Mouse (Mus musculus) embryonic facial prominence, embryonic 15.5 days (tissue): ENCODE measurements around the gene Mllt1. TPM values are rescaled to one million over a fixed set of nuclear protein-coding genes. Genes with fewer than 3 reads are reported as not detected.
A peak's percentile ranks its signal among the peaks of the same experiment; 100 is the strongest.

Experiments used
- ATAC-seq: fragments of 200-750 bp; cut with Nextera tagmentation; 2 replicates; pipeline ENCODE4 v1.8.0; 2017; ENCODE audit warnings: low read depth, moderate TSS enrichment; ENCODE audit not compliant: insufficient number of reproducible peaks, low FRiP score, low TSS enrichment
- H3K27ac ChIP-seq: fragments of 300-500 bp; sonication (generic); replicated peaks from 2 replicates; pipeline ENCODE4 v1.5.1; 2015; ENCODE audit warnings: mild to moderate bottlenecking, inconsistent platforms
- H3K27me3 ChIP-seq: fragments of 300-500 bp; sonication (generic); 2 replicates; pipeline ENCODE4 v1.6.1; 2015; ENCODE audit warnings: inconsistent platforms
- H3K36me3 ChIP-seq: fragments of 300-500 bp; sonication (generic); 2 replicates; pipeline ENCODE4 v1.6.1; 2015; ENCODE audit warnings: mild to moderate bottlenecking, inconsistent platforms
- H3K4me1 ChIP-seq: fragments of 300-500 bp; sonication (generic); 2 replicates; pipeline ENCODE4 v1.6.1; 2015; ENCODE audit warnings: inconsistent platforms
- H3K4me2 ChIP-seq: fragments of 300-500 bp; sonication (generic); replicated peaks from 2 replicates; pipeline ENCODE4 v1.6.1; 2015; ENCODE audit warnings: mild to moderate bottlenecking, inconsistent platforms
- H3K4me3 ChIP-seq: fragments of 300-500 bp; sonication (generic); replicated peaks from 2 replicates; pipeline ENCODE4 v1.5.1; 2015; ENCODE audit warnings: mild to moderate bottlenecking, inconsistent platforms
- H3K9ac ChIP-seq: fragments of 300-500 bp; sonication (generic); 2 replicates; pipeline ENCODE4 v1.6.1; 2015; ENCODE audit warnings: inconsistent platforms
- H3K9me3 ChIP-seq: fragments of 300-500 bp; sonication (generic); replicated peaks from 2 replicates; pipeline ENCODE4 v1.6.1; 2016; ENCODE audit warnings: inconsistent platforms
- WGBS: fragments of 180-500 bp; shearing (Covaris S2); methylation state at CpG from one replicate; pipeline ENCODE4 v1.1.7; 2015; 5-methylcytosine and 5-hydroxymethylcytosine counted together
- polyA plus RNA-seq: library from polyadenylated mRNA; unstranded; fragments of >200 nt; fragmentation: Nextera tagmentation; extraction: Ambion mirVana; gene quantifications from 2 replicates; pipeline ENCODE4 v1.2.1, GENCODE M21; 2015

Mllt1 gene
- polyA plus RNA-seq, 1 experiment from 2014 or later = 56.9 TPM

DNA sequence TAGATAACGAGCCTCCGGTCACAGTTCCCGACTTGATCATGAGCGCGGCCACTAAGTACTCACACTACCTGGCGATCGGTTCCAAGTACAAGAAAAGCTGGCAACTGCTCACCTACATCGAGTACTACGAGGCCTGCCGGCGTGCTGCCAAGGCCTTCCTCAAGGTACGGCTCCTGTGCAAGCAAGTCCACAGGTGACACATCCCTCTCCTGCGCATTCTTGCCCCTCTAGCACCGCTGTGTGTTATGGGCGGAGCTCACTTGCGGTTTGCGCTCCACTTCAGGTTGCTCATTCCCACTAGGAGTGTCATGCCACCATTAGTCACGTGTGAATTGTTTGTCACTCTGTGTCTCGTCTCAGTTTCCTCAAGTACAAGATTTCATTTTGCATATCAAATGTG is 57.8 kb downstream of the Mllt1 start:
- WGBS = 87% methylated on average over 19 of the region's 19 CpGs
- Histone ChIP-seq H3K4me3 (no peak overlapping the region), H3K9me3 (no peaks in the 10 kb centered on the region), H3K4me2 (no peak overlapping the region), H3K4me1 (no peaks in the 10 kb centered on the region), H3K27ac (no peak overlapping the region), H3K36me3 (no peaks in the 10 kb centered on the region), H3K27me3 (no peaks in the 10 kb centered on the region), H3K9ac (no peak overlapping the region)
- no peak for ATAC-seq

DNA sequence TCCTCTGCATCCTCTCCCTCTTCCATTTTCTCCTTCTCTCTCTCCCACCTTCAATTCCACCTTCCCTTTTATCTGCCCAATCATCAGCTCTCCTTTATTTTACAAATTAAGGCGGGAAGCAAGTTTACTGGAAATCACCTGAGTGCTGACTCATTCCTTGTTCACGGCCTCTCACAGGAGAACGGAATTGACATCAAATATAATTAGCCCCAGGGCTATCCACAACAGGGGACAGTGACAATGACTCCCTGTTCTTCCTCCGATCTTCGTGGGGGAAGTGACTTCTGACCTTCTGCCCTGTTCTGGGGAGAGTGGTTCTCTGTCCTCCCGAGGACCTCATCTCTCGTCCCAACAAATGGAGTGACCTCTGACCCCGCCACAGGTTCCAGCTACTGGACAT is 58.2 kb downstream of the Mllt1 start:
- Histone ChIP-seq H3K4me2 (no peak overlapping the region), H3K4me3 (no peak overlapping the region), H3K9ac (no peak overlapping the region), H3K9me3 (no peaks in the 10 kb centered on the region), H3K4me1 (no peaks in the 10 kb centered on the region), H3K27ac (no peak overlapping the region), H3K27me3 (no peaks in the 10 kb centered on the region), H3K36me3 (no peaks in the 10 kb centered on the region)
- WGBS = 41% methylated on average over 8 of the region's 8 CpGs
- ATAC-seq = no peak

DNA sequence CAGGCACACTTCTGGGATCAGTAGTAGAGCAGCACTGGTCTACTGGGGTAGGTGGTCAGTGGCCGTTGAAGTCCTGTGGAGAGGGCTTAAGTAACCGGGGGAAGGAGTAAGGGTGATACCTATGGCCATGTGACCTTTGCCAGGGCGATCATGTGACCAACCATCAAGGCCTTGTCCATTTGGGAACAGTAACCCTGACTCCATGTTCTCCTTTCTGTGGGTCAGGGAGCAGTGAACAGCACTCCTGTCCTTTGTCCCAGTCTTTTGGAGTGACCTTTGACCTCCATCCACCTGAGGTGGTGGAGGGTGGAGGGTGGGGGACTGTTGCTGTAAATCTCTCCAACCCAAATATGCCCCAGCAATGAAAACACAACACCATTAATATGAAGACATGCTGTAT is 58.8 kb downstream of the Mllt1 start:
- Histone ChIP-seq H3K4me1 (no peaks in the 10 kb centered on the region), H3K27me3 (no peaks in the 10 kb centered on the region), H3K4me2 (no peak overlapping the region), H3K27ac (no peak overlapping the region), H3K4me3 (no peak overlapping the region), H3K36me3 (no peaks in the 10 kb centered on the region), H3K9me3 (no peaks in the 10 kb centered on the region), H3K9ac (no peak overlapping the region)
- 0 out of 2 replicates have a peak, but pooled peaks have one; percentile 36 for ATAC-seq
- 80% methylated on average over 3 of the region's 3 CpGs for WGBS

DNA sequence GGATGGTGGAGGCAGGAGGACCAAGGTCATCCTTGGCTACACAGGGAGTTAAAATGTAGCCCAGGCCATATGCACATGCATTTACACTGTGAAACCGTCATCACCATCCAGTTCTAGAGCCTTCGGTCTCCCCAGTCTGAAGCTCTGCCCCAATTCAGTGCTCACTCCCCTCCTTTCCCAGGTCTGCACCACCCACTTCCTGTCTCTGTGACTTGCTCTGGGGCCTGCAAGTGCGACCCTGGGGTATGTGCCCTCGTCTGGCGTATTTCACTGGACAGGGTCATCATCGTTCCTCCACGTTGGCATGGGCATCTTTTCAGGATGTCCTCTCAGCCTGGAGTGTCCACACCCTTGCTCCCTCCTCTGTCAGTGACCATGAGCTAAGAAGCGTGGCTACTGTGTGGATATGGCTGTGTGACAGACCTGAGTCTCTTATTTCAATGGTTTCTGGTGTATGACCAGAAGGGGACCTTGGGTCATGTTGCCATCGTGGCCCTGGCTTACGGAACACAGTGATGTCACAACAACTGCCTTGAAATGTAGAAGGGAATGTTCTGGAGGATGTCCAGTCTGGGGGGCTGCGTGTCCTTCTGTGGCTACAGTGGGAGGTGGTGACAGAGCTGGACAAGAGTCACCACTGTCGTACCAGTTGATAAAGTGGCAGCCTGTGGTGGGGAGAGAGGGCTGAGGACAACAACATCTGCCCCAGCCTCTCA is 60.1 kb downstream of the Mllt1 start, which contains the start of gene 1700061G19Rik:
TSS of gene 1700061G19Rik (plus strand) at position 542 of the 716 bp plus-strand sequence.
- no peaks in the 10 kb centered on the region for H3K27me3 ChIP-seq
- 73% methylated on average over 12 of the region's 12 CpGs for WGBS

DNA sequence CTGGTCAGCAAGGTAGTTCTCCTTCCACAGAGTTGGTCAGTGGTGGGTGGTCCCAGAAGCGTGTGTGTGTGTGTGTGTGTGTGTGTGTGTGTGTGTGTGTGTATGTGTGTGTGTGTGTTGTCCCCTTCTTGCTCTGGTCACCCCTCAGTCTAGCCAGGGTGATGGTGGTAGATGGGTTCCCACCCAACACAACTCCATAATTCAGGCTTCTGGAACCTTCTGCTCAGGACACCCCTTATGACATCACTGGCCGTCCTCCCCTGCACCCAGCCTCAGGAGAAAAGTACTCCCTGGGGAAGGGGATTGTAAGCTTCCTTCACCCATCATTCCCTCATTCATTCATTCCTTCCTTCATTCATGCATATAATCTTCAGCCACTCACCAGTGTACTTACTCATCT is 61.0 kb downstream of the Mllt1 start, which contains the start of gene Acsbg2:
TSS of gene Acsbg2 (minus strand) at position 211 of the 400 bp plus-strand sequence.
- Histone ChIP-seq H3K4me1 (no peaks in the 10 kb centered on the region), H3K27ac (no peak within 1 kb of the TSS), H3K4me3 (no peak within 1 kb of the TSS), H3K9me3 (no peaks in the 10 kb centered on the region), H3K27me3 (no peaks in the 10 kb centered on the region), H3K36me3 (no peaks in the 10 kb centered on the region), H3K4me2 (no peak within 1 kb of the TSS), H3K9ac (no peak within 1 kb of the TSS)
- ATAC-seq = no peak
- WGBS = 73% methylated on average over 2 of the region's 2 CpGs

More for the DNA sequence above, 60.1 kb downstream of the Mllt1 start, which contains the start of gene 1700061G19Rik:
- no peak for ATAC-seq
- Histone ChIP-seq H3K27ac (no peak within 1 kb of the TSS), H3K4me3 (no peak within 1 kb of the TSS), H3K9me3 (no peaks in the 10 kb centered on the region), H3K4me2 (no peak within 1 kb of the TSS), H3K36me3 (no peaks in the 10 kb centered on the region), H3K4me1 (no peaks in the 10 kb centered on the region), H3K9ac (no peak within 1 kb of the TSS)

DNA sequence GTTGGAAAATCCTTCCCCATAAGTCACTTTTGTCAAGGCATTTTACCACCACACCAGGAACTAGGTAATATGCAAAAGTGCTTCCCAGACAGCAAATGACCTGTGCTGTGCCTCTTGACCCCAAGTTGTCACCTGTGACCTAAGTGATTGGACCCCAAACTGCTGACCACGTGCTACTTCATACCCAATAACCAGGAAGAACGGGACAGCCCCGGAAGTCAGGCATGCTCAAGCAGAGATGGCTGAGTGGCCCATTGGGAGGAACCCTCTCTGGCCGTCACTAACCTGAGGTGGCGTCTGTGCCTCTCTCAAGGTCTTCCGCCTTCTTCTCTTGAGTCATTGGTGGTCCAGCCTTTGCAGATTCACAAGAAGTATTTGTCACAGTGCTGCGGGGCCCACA is 62.7 kb downstream of the Mllt1 start:
- Histone ChIP-seq H3K9me3 (no peaks in the 10 kb centered on the region), H3K4me2 (no peak overlapping the region), H3K4me3 (no peak overlapping the region), H3K9ac (no peak overlapping the region), H3K27me3 (no peaks in the 10 kb centered on the region), H3K4me1 (no peaks in the 10 kb centered on the region), H3K27ac (no peak overlapping the region), H3K36me3 (no peaks in the 10 kb centered on the region)
- ATAC-seq = no peak
- WGBS = 81% methylated on average over 7 of the region's 7 CpGs

DNA sequence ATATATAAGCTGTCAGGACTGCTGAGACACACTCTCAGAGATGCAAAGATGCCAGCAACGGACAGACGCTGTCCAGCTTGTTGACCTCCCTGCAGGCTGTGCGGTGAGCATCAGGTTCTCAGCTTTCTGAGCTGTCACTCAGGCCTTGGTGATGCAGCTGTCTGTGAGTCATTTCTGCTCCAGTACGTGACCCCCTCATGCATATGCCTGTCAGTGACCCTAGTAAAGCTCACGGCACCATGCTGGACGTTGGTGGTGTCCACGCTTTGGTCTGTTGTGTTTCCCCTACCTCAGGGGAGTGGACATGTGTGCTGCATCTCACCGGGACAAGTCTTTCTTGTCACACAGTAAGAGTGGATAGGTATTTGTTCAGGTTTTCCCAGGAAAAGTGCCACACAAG is 63.4 kb downstream of the Mllt1 start:
- ATAC-seq = no peak
- Histone ChIP-seq H3K36me3 (no peaks in the 10 kb centered on the region), H3K4me1 (no peaks in the 10 kb centered on the region), H3K4me2 (no peak overlapping the region), H3K9ac (no peak overlapping the region), H3K4me3 (no peak overlapping the region), H3K27ac (no peak overlapping the region), H3K27me3 (no peaks in the 10 kb centered on the region), H3K9me3 (no peaks in the 10 kb centered on the region)
- WGBS = 66% methylated on average over 8 of the region's 8 CpGs

DNA sequence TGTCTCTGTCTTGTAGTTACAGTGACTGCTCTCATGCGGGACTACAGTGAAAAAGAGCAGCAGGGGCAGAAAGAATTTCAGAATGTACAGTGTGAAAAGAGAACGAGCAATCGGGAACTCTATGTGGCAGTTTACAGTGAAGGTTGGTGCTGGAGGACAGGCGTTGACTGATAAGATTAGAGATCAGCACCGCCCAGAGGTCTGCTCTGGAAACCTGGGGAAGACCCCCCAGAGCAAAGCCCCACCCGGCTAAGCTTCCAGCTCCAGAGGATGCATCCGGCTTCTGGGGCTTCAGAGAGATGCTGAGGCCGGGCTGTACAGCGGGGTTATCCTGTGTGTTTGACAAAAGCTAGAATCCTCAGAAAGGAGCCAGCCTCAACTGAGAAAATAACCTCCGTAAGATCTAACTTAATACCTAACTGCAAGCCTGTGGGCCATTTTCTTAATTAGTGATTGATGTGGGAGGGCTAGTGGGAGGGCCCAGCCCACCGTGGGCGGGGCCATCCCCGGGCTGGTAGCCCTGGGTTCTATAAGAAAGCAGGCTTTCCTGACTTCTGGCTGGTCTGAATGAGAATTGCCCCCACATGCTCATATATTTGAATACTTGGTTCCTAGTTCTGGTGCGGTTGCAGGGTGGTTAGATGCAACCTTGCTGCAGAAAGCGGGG is 64.8 kb downstream of the Mllt1 start:
- no peak for ATAC-seq
- WGBS = 68% methylated on average over 15 of the region's 15 CpGs
- H3K4me3 ChIP-seq = no peak overlapping the region

DNA sequence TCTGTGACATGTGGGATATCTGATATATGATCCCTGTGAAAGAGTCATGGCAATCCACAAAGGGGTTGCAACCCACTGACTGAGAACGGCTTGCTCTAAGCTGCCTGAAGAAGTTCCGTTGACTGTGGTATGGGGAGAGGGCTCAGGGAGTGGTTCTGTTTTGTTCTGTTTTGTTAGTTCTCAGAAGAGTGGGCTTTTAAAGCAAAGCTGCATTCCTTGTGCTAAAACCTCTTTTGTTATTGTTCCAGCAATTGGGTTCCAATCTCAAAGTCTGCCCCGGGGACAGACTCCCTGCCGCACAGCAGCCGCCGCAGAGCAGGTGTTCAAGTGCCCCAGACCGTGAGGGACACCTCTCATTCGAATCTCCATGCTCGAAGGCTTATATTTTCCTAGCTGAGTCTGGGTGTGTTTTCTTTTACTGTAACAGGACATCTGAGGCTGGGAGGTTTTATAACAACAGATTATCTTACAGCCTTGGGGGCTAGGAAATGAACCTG is 65.7 kb downstream of the Mllt1 start:
- Histone ChIP-seq H3K4me1 (no peaks in the 10 kb centered on the region), H3K9me3 (no peaks in the 10 kb centered on the region), H3K9ac (no peak overlapping the region), H3K36me3 (no peaks in the 10 kb centered on the region), H3K4me2 (no peak overlapping the region), H3K27ac (no peak overlapping the region), H3K27me3 (no peaks in the 10 kb centered on the region), H3K4me3 (no peak overlapping the region)
- no peak for ATAC-seq
- WGBS = 37% methylated on average over 9 of the region's 9 CpGs

More for the DNA sequence above, 64.8 kb downstream of the Mllt1 start:
- no peaks in the 10 kb centered on the region for H3K4me1 ChIP-seq
- no peaks in the 10 kb centered on the region for H3K36me3 ChIP-seq
- no peaks in the 10 kb centered on the region for H3K27me3 ChIP-seq
- H3K9ac ChIP-seq = no peak overlapping the region
- no peaks in the 10 kb centered on the region for H3K9me3 ChIP-seq
- no peak overlapping the region for H3K27ac ChIP-seq
- no peak overlapping the region for H3K4me2 ChIP-seq

DNA sequence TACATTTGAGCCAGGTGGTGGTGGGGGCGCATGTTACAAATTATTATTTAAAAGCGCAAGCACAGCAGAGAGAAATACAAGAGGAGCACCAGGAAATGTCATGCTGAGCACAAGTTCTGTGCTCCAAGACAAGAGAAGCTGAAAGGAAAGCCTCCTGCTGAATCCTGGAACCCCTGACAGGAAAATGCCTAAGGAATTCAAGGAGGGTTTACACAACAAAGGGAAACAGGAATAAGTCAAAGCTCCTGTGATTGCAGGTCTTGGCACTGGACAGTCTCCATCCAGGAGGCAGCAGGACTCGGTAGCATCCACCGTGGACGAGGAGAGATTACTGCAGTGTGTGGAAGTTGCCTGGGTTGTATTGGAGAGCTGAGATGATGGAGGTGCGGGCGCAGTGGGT is 69.1 kb downstream of the Mllt1 start:
- Histone ChIP-seq H3K27ac (no peak overlapping the region), H3K27me3 (no peaks in the 10 kb centered on the region), H3K9ac (no peak overlapping the region), H3K4me1 (no peaks in the 10 kb centered on the region), H3K36me3 (no peaks in the 10 kb centered on the region), H3K4me3 (no peak overlapping the region), H3K4me2 (no peak overlapping the region), H3K9me3 (no peaks in the 10 kb centered on the region)
- ATAC-seq = no peak
- WGBS = 73% methylated on average over 7 of the region's 7 CpGs

DNA sequence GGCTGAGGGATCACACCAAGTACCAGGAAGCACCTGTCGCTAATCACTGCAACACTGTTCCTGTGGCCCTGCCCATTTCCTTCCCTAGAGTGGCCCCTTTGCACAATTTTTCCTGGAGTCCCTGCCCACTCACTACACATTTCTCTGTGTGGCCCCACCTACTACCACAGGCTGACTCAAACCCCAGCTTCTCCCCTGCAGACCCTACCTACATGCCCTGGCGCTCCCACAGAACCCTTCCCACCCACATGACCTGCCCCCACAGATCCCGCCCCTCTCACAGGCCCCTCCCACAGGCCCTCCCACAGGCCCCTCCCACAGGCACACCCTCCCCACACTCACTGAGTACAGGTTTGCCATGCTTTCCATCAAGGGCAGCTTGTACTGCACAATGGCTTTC is 74.0 kb downstream of the Mllt1 start:
- no peak overlapping the region for H3K4me2 ChIP-seq
- no peak overlapping the region for H3K4me3 ChIP-seq
- 43% methylated on average over 3 of the region's 3 CpGs for WGBS
- H3K9ac ChIP-seq = no peak overlapping the region
- H3K9me3 ChIP-seq = no peaks in the 10 kb centered on the region
- H3K4me1 ChIP-seq = no peaks in the 10 kb centered on the region
- no peaks in the 10 kb centered on the region for H3K27me3 ChIP-seq
- no peaks in the 10 kb centered on the region for H3K36me3 ChIP-seq
- no peak overlapping the region for H3K27ac ChIP-seq
- no peak for ATAC-seq
